Mouse (Mus musculus) brain, embryonic 14.5 days (tissue): ENCODE data around the gene Zfp770.

Experiments
- CTCF ChIP-seq: fragments of 200-500 bp; IDR thresholded peaks from 2 replicates; pipeline ENCODE4 v1.5.1; 2012; ENCODE audit warnings: inconsistent platforms, mild to moderate bottlenecking, moderate library complexity, borderline replicate concordance; ENCODE audit not compliant: insufficient read depth, insufficient read length; ENCODE audit errors: extremely low read depth
- POLR2A ChIP-seq: fragments of 200-500 bp; IDR thresholded peaks from 2 replicates; pipeline ENCODE4 v1.6.1; 2012; ENCODE audit warnings: mild to moderate bottlenecking, inconsistent platforms, borderline replicate concordance; ENCODE audit not compliant: poor library complexity, insufficient read depth, insufficient read length, severe bottlenecking; ENCODE audit errors: extremely low read depth

- no peak for TF ChIP-seq CTCF
- no peak for TF ChIP-seq POLR2A
Observed at GRCm38 (mm10) chr2:114177802-114178733, 23.2 kb downstream of the Zfp770 start.
